Mouse (Mus musculus): ENCODE results near the gene Tmod2. TPM values are rescaled to one million over a fixed set of nuclear protein-coding genes. Genes with fewer than 3 reads are reported as not detected.
"Not testable (repeated sequence)": the region's sequence is repeated elsewhere in the genome, so short reads cannot be mapped to it uniquely, and the experiment has no call there.

Tmod2 gene
- total and polyA plus RNA-seq, 2 experiments from 2014 or later: 125 to 363 TPM

GRCm38 (mm10) chr9:75545514-75545913 is 65.6 kb downstream of the Tmod2 start:
- DNase-seq (ENCODE audit: low spot score) (no peak), ATAC-seq (no peak)
- no peak overlapping the region for H3K4me3 ChIP-seq (ENCODE audit: low read length)
- 0 out of 2 replicates have a peak, but pooled peaks cover 8% of the 10 kb centered on the region for H3K4me1 ChIP-seq (ENCODE audit: insufficient read depth, low read length)
- H3K27ac ChIP-seq: no peak overlapping the region
- TF ChIP-seq CTCF (IDR thresholded peaks at IDR 0.05; ENCODE audit: low read depth): no peak
- no peak overlapping the region for H3K9ac ChIP-seq (replicated peaks; ENCODE audit: low read length)
- 86% methylated on average over 8 of the region's 8 CpGs for WGBS
- no peaks in the 10 kb centered on the region for H3K36me3 ChIP-seq (ENCODE audit: insufficient read depth, low read length)
- H3K4me2 ChIP-seq (ENCODE audit: low read depth, low read length): no peak overlapping the region
- H3K27me3 ChIP-seq (ENCODE audit: insufficient read depth, low read length): no peaks in the 10 kb centered on the region
- H3K9me3 ChIP-seq (ENCODE audit: low read length): no peaks in the 10 kb centered on the region

GRCm38 (mm10) chr9:75541497-75541896 is 69.6 kb downstream of the Tmod2 start:
- Histone ChIP-seq H3K27me3 (ENCODE audit: insufficient read depth, low read length) (no peaks in the 10 kb centered on the region), H3K36me3 (ENCODE audit: insufficient read depth, low read length) (no peaks in the 10 kb centered on the region), H3K4me1 (ENCODE audit: insufficient read depth, low read length) (0 out of 2 replicates have a peak, but pooled peaks cover 8% of the 10 kb centered on the region), H3K9me3 (ENCODE audit: low read length) (no peaks in the 10 kb centered on the region), H3K4me2 (ENCODE audit: low read depth, low read length) (no peak overlapping the region), H3K9ac (replicated peaks; ENCODE audit: low read length) (no peak overlapping the region), H3K4me3 (ENCODE audit: low read length) (no peak overlapping the region), H3K27ac (no peak overlapping the region)
- ATAC-seq: no peak
- 32% methylated on average over 5 of the region's 5 CpGs for WGBS
- no peak for TF ChIP-seq CTCF (IDR thresholded peaks at IDR 0.05; ENCODE audit: low read depth)
- no peak for DNase-seq (ENCODE audit: low spot score)

- Histone ChIP-seq H3K9ac (replicated peaks; ENCODE audit: low read length) (no peak overlapping the region), H3K27ac (no peak overlapping the region), H3K4me1 (ENCODE audit: insufficient read depth, low read length) (0 out of 2 replicates have a peak, but pooled peaks cover 4% of the 10 kb centered on the region), H3K4me3 (ENCODE audit: low read length) (no peak overlapping the region), H3K27me3 (ENCODE audit: insufficient read depth, low read length) (no peaks in the 10 kb centered on the region), H3K36me3 (ENCODE audit: insufficient read depth, low read length) (no peaks in the 10 kb centered on the region), H3K9me3 (ENCODE audit: low read length) (no peaks in the 10 kb centered on the region), H3K4me2 (ENCODE audit: low read depth, low read length) (no peak overlapping the region)
- TF ChIP-seq CTCF (IDR thresholded peaks at IDR 0.05; ENCODE audit: low read depth): no peak
- ATAC-seq (no peak), DNase-seq (ENCODE audit: low spot score) (no peak)
- 70% methylated on average over 1 of the region's 1 CpGs for WGBS
These were observed 74.7 kb downstream of the Tmod2 start for GRCm38 (mm10) chr9:75536422-75536821.

GRCm38 (mm10) chr9:75534431-75534962 is 76.6 kb downstream of the Tmod2 start:
- Histone ChIP-seq H3K4me1 (ENCODE audit: insufficient read depth, low read length) (no peaks in the 10 kb centered on the region), H3K36me3 (ENCODE audit: insufficient read depth, low read length) (no peaks in the 10 kb centered on the region; the same call in 1 of the 2 replicates), H3K9me3 (ENCODE audit: low read length) (no peaks in the 10 kb centered on the region), H3K9ac (replicated peaks; ENCODE audit: low read length) (no peak overlapping the region), H3K4me2 (ENCODE audit: low read depth, low read length) (no peak overlapping the region), H3K4me3 (ENCODE audit: low read length) (no peak overlapping the region), H3K27me3 (ENCODE audit: insufficient read depth, low read length) (no peaks in the 10 kb centered on the region), H3K27ac (no peak overlapping the region)
- 92% methylated on average over 8 of the region's 8 CpGs for WGBS
- ATAC-seq (no peak), DNase-seq (ENCODE audit: low spot score) (no peak)
- no peak for TF ChIP-seq CTCF (IDR thresholded peaks at IDR 0.05; ENCODE audit: low read depth)

- H3K27me3 ChIP-seq (ENCODE audit: insufficient read depth, low read length); H3K27ac ChIP-seq; DNase-seq (ENCODE audit: low spot score); H3K9ac ChIP-seq (replicated peaks; ENCODE audit: low read length); H3K4me2 ChIP-seq (ENCODE audit: low read depth, low read length); H3K4me1 ChIP-seq (ENCODE audit: insufficient read depth, low read length); H3K9me3 ChIP-seq (ENCODE audit: low read length); H3K36me3 ChIP-seq (ENCODE audit: insufficient read depth, low read length); H3K4me3 ChIP-seq (ENCODE audit: low read length); ATAC-seq: not testable (repeated sequence)
- 70% methylated on average over 8 of the region's 9 CpGs for WGBS
These were observed 78.1 kb downstream of the Tmod2 start for GRCm38 (mm10) chr9:75532989-75533388.

- Histone ChIP-seq H3K27ac (no peak overlapping the region), H3K4me3 (ENCODE audit: low read length) (no peak overlapping the region), H3K9me3 (ENCODE audit: low read length) (no peaks in the 10 kb centered on the region), H3K9ac (replicated peaks; ENCODE audit: low read length) (no peak overlapping the region), H3K36me3 (ENCODE audit: insufficient read depth, low read length) (peaks cover 3% of the 10 kb centered on the region; the same call in 1 of the 2 replicates), H3K27me3 (ENCODE audit: insufficient read depth, low read length) (no peaks in the 10 kb centered on the region), H3K4me2 (ENCODE audit: low read depth, low read length) (no peak overlapping the region), H3K4me1 (ENCODE audit: insufficient read depth, low read length) (no peaks in the 10 kb centered on the region)
- TF ChIP-seq CTCF (IDR thresholded peaks at IDR 0.05; ENCODE audit: low read depth): no peak
- no peak for ATAC-seq
- no peak for DNase-seq (ENCODE audit: low spot score)
- 89% methylated on average over 7 of the region's 7 CpGs for WGBS
These were observed 78.7 kb downstream of the Tmod2 start for GRCm38 (mm10) chr9:75532461-75532860.

GRCm38 (mm10) chr9:75529358-75529757 is 81.8 kb downstream of the Tmod2 start:
- no peak for DNase-seq (ENCODE audit: low spot score)

More at GRCm38 (mm10) chr9:75529358-75529757, 81.8 kb downstream of the Tmod2 start:
- ATAC-seq: no peak
- no peak overlapping the region for H3K4me2 ChIP-seq (ENCODE audit: low read depth, low read length)
- no peak overlapping the region for H3K9ac ChIP-seq (replicated peaks; ENCODE audit: low read length)
- no peak overlapping the region for H3K4me3 ChIP-seq (ENCODE audit: low read length)
- WGBS: 45% methylated on average over 5 of the region's 5 CpGs
- H3K36me3 ChIP-seq (ENCODE audit: insufficient read depth, low read length): peaks cover 3% of the 10 kb centered on the region; the same call in 1 of the 2 replicates
- TF ChIP-seq CTCF (IDR thresholded peaks at IDR 0.05; ENCODE audit: low read depth): no peak
- H3K4me1 ChIP-seq (ENCODE audit: insufficient read depth, low read length): no peaks in the 10 kb centered on the region
- no peak overlapping the region for H3K27ac ChIP-seq
- no peaks in the 10 kb centered on the region for H3K9me3 ChIP-seq (ENCODE audit: low read length)
- H3K27me3 ChIP-seq (ENCODE audit: insufficient read depth, low read length): no peaks in the 10 kb centered on the region

Data from hindbrain, postnatal 0 days (tissue).